Mouse (Mus musculus) limb, embryonic 12.5 days (tissue): Measurements from ENCODE around the gene Arr3. TPM values are rescaled to one million over a fixed set of nuclear protein-coding genes. Genes with fewer than 3 reads are reported as not detected.

ENCODE experiments used
- ATAC-seq: fragments of 200-750 bp; cut with Nextera tagmentation; 2 replicates; pipeline ENCODE4 v1.8.0; 2017; ENCODE audit warnings: low read depth, moderate TSS enrichment; ENCODE audit not compliant: insufficient number of reproducible peaks, insufficient read depth, low FRiP score, low TSS enrichment
- H3K27ac ChIP-seq: fragments of 300-500 bp; sonication (generic); 2 replicates; pipeline ENCODE4 v1.5.1; 2016; ENCODE audit warnings: mild to moderate bottlenecking, moderate library complexity
- H3K27me3 ChIP-seq: fragments of 300-500 bp; sonication (generic); 2 replicates; pipeline ENCODE4 v1.6.1; 2016; ENCODE audit warnings: mild to moderate bottlenecking, moderate library complexity
- H3K36me3 ChIP-seq: fragments of 300-500 bp; sonication (generic); 2 replicates; pipeline ENCODE4 v1.6.1; 2016; ENCODE audit warnings: mild to moderate bottlenecking, moderate library complexity
- H3K4me1 ChIP-seq: fragments of 300-500 bp; sonication (generic); replicated peaks from 2 replicates; pipeline ENCODE4 v1.6.1; 2016
- H3K4me2 ChIP-seq: fragments of 300-500 bp; sonication (generic); 2 replicates; pipeline ENCODE4 v1.6.1; 2016; ENCODE audit warnings: mild to moderate bottlenecking, moderate library complexity
- H3K4me3 ChIP-seq: fragments of 300-500 bp; sonication (generic); replicated peaks from 2 replicates; pipeline ENCODE4 v1.5.1; 2016; ENCODE audit warnings: mild to moderate bottlenecking
- H3K9ac ChIP-seq: fragments of 300-500 bp; sonication (generic); replicated peaks from 2 replicates; pipeline ENCODE4 v1.6.1; 2016; ENCODE audit warnings: mild to moderate bottlenecking, moderate library complexity
- H3K9me3 ChIP-seq: fragments of 300-500 bp; sonication (generic); 2 replicates; pipeline ENCODE4 v1.6.1; 2016; ENCODE audit warnings: mild to moderate bottlenecking, moderate library complexity
- WGBS: fragments of 180-500 bp; shearing (Covaris S2); methylation state at CpG from one replicate; pipeline ENCODE4 v1.1.7; 2016; 5-methylcytosine and 5-hydroxymethylcytosine counted together
- polyA plus RNA-seq: library from polyadenylated mRNA; unstranded; fragments of >200 nt; fragmentation: Nextera tagmentation; extraction: Ambion mirVana; gene quantifications from 2 replicates; pipeline ENCODE4 v1.2.1, GENCODE M21; 2016

Arr3 gene
- polyA plus RNA-seq, 1 experiment from 2014 or later = not detected

DNA sequence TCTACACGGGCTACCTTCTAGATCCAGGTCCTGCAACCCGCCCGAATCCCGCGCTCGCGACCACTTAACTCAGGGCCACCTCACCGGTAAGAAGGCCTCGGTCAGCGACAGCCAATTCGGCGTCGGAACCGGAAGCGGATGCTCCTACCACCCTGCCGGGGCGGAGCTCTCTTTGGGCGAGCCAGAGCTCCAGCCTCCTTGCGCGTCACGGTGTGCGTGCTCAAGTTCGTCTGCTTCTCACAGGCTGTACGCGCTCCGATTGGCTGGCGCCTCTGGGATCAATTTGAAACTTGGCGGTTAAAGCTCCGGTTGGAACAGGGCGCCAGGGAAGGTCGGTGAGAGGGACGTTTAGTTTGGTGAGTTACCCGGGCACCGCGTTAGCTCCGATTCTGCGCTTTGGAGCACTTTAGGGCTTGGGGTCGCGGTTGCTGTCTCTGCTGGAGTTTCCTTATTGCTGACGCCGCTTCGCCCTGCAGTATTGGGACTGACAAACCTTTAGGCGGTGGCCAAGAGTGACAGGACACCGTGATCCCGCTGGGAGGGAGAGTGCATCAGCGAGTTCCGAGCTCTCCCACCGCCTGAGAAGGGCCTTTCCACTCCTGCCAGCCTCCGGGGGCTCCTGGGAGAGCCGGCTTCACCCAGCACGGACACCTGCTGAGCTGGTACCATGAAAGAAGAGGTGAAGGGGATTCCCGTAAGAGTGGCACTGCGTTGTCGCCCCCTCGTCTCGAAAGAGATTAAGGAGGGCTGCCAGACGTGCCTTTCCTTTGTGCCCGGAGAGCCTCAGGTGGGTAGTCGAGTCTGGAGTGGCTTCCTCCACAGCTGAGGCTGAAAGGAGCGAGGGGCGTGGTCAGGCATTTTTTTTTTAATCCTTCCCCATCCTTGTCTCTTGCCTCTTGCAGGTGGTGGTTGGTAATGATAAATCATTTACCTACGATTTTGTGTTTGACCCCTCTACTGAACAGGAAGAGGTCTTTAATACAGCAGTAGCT is 20.8 kb downstream of the Arr3 start, which contains the start of gene Pdzd11:
Pdzd11 (minus strand) TSS at position 767 of the 992 bp plus-strand sequence.
- Histone ChIP-seq H3K9ac (peak within 1 kb of the TSS; percentile 65), H3K9me3 (no peaks in the 10 kb centered on the region), H3K27me3 (peaks cover 11% of the 10 kb centered on the region), H3K27ac (peak within 1 kb of the TSS; percentile 83), H3K36me3 (peaks cover 11% of the 10 kb centered on the region), H3K4me1 (no peaks in the 10 kb centered on the region; the same call in 1 of the 2 replicates), H3K4me3 (peak within 1 kb of the TSS; percentile 59), H3K4me2 (peak within 1 kb of the TSS; percentile 67)
- WGBS = 14% methylated on average over 62 of the region's 62 CpGs
- ATAC-seq = peak; percentile 98

- Histone ChIP-seq H3K27me3 (peaks cover 11% of the 10 kb centered on the region), H3K36me3 (no peaks in the 10 kb centered on the region)
- WGBS = 93% methylated on average over 2 of the region's 2 CpGs
Observed at GRCm38 (mm10) chrX:100629076-100629475, 23.8 kb downstream of the Arr3 start.

DNA sequence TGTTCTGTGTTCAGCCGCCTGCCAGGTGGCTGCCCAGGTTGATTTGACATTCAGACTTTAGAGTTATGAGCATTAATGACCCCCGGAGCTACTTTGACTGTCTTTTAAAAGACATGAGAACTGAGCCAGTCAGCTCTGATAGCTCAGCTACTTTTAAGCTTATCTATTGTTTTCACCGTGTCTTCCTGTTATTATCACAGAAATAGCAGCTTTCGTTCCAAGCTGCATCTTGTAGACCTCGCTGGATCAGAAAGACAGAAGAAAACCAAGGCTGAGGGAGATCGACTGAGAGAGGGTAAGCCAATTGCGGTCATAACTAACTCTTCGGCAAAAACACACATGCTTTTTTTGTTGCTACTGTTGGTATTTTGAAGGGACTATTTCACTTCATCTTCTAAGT is 33.2 kb downstream of the Arr3 start:
- ATAC-seq = no peak
- Histone ChIP-seq H3K9me3 (no peaks in the 10 kb centered on the region), H3K4me2 (no peak overlapping the region), H3K27ac (no peak overlapping the region), H3K9ac (no peak overlapping the region), H3K27me3 (0 out of 2 replicates have a peak, but pooled peaks cover 3% of the 10 kb centered on the region), H3K4me1 (no peaks in the 10 kb centered on the region), H3K36me3 (peaks cover 22% of the 10 kb centered on the region), H3K4me3 (no peak overlapping the region)
- 95% methylated on average over 8 of the region's 8 CpGs for WGBS

More at GRCm38 (mm10) chrX:100629076-100629475, 23.8 kb downstream of the Arr3 start:
- Histone ChIP-seq H3K4me2 (no peak overlapping the region), H3K9ac (no peak overlapping the region), H3K27ac (no peak overlapping the region), H3K9me3 (no peaks in the 10 kb centered on the region), H3K4me1 (no peaks in the 10 kb centered on the region; the same call in 1 of the 2 replicates), H3K4me3 (no peak overlapping the region)
- ATAC-seq = no peak

DNA sequence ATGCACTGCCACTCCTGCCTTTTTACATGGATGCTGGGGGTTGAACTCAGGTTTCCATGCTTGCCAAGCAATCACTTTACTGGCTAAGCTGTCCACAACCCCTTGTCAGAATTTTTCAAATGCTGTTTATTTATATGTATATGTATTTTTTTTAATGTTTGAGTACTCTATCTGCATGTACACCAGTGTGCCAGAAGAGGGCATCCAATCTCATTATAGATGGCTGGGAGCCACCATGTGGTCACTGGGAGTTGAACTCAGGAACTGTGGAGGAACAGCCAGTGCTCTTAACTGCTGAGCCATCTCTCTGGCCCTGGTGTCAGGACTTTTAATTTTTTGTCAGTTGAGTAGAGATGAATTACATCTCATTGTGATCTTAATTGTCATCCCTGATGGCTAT is 47.6 kb downstream of the Arr3 start:
- no peaks in the 10 kb centered on the region for H3K4me1 ChIP-seq
- H3K4me2 ChIP-seq = no peak overlapping the region
- H3K27me3 ChIP-seq = no peaks in the 10 kb centered on the region
- no peak overlapping the region for H3K9ac ChIP-seq
- H3K36me3 ChIP-seq = no peaks in the 10 kb centered on the region
- ATAC-seq = no peak
- H3K27ac ChIP-seq = no peak overlapping the region
- H3K9me3 ChIP-seq = no peaks in the 10 kb centered on the region
- no peak overlapping the region for H3K4me3 ChIP-seq

DNA sequence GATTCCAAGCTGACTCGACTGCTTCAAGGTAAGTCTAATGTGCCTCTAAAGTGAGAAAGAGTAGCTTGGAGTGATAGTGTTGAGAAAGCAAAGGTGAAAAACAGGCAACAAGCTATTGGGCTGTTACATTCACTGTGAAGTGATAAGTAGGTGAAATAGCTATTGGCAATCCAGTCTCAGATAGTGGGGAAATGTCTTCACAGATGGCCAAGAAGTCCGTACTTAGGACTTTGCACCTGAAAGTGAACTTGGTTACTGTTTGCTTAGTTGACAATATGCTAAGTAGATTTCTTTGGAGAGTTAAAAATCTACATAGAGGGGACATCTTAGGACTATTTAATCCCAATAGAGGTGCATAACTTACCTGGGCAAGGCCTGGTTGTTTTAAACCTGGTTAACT is 59.5 kb downstream of the Arr3 start:
- Histone ChIP-seq H3K4me3 (no peak overlapping the region), H3K9ac (no peak overlapping the region), H3K4me2 (no peak overlapping the region), H3K27ac (no peak overlapping the region), H3K9me3 (no peaks in the 10 kb centered on the region), H3K36me3 (peaks cover 12% of the 10 kb centered on the region), H3K27me3 (peaks cover 6% of the 10 kb centered on the region), H3K4me1 (no peaks in the 10 kb centered on the region)
- no peak for ATAC-seq
- WGBS = 89% methylated on average over 2 of the region's 2 CpGs

Other genes with a start within 250 kb of the Arr3 start
- not detected in 2 replicates for gene Otud6a, start 176.5 kb upstream of the Arr3 start, polyA plus RNA-seq
- gene Awat2, start 162.8 kb upstream of the Arr3 start, polyA plus RNA-seq = 0.74 and 0.84 TPM in 2 replicates
- gene Igbp1, start 111.2 kb upstream of the Arr3 start, polyA plus RNA-seq = 38.3 and 38.9 TPM in 2 replicates
- gene Dgat2l6, start 80.7 kb upstream of the Arr3 start, polyA plus RNA-seq = not detected in 2 replicates
- gene Awat1, start 33.2 kb upstream of the Arr3 start, polyA plus RNA-seq = not detected in 2 replicates
- not detected in 2 replicates for gene P2ry4, start 10.6 kb upstream of the Arr3 start, polyA plus RNA-seq
- 39.7 and 40.6 TPM in 2 replicates for gene Kif4, start 20.2 kb downstream of the Arr3 start, polyA plus RNA-seq
- 104 and 117 TPM in 2 replicates for gene Pdzd11, start 21.1 kb downstream of the Arr3 start, polyA plus RNA-seq
- 1.7 and 1.9 TPM in 2 replicates for gene Gdpd2, start 124.4 kb downstream of the Arr3 start, polyA plus RNA-seq
- gene Dlg3, start 162.2 kb downstream of the Arr3 start, polyA plus RNA-seq = 15.7 and 17.6 TPM in 2 replicates